Mouse (Mus musculus) embryonic facial prominence, embryonic 15.5 days (tissue): ENCODE data around the gene B3galnt2. TPM values are rescaled to one million over a fixed set of nuclear protein-coding genes. Genes with fewer than 3 reads are reported as not detected.
"Not testable (repeated sequence)": the region's sequence is repeated elsewhere in the genome, so short reads cannot be mapped to it uniquely, and the experiment has no call there.

ENCODE experiments used
- ATAC-seq: fragments of 200-750 bp; cut with Nextera tagmentation; 2 replicates; pipeline ENCODE4 v1.8.0; 2017; ENCODE audit warnings: low read depth, moderate TSS enrichment; ENCODE audit not compliant: insufficient number of reproducible peaks, low FRiP score, low TSS enrichment
- H3K27ac ChIP-seq: fragments of 300-500 bp; sonication (generic); replicated peaks from 2 replicates; pipeline ENCODE4 v1.5.1; 2015; ENCODE audit warnings: mild to moderate bottlenecking, inconsistent platforms
- H3K27me3 ChIP-seq: fragments of 300-500 bp; sonication (generic); 2 replicates; pipeline ENCODE4 v1.6.1; 2015; ENCODE audit warnings: inconsistent platforms
- H3K36me3 ChIP-seq: fragments of 300-500 bp; sonication (generic); 2 replicates; pipeline ENCODE4 v1.6.1; 2015; ENCODE audit warnings: mild to moderate bottlenecking, inconsistent platforms
- H3K4me1 ChIP-seq: fragments of 300-500 bp; sonication (generic); 2 replicates; pipeline ENCODE4 v1.6.1; 2015; ENCODE audit warnings: inconsistent platforms
- H3K4me2 ChIP-seq: fragments of 300-500 bp; sonication (generic); replicated peaks from 2 replicates; pipeline ENCODE4 v1.6.1; 2015; ENCODE audit warnings: mild to moderate bottlenecking, inconsistent platforms
- H3K4me3 ChIP-seq: fragments of 300-500 bp; sonication (generic); replicated peaks from 2 replicates; pipeline ENCODE4 v1.5.1; 2015; ENCODE audit warnings: mild to moderate bottlenecking, inconsistent platforms
- H3K9ac ChIP-seq: fragments of 300-500 bp; sonication (generic); 2 replicates; pipeline ENCODE4 v1.6.1; 2015; ENCODE audit warnings: inconsistent platforms
- H3K9me3 ChIP-seq: fragments of 300-500 bp; sonication (generic); replicated peaks from 2 replicates; pipeline ENCODE4 v1.6.1; 2016; ENCODE audit warnings: inconsistent platforms
- WGBS: fragments of 180-500 bp; shearing (Covaris S2); methylation state at CpG from one replicate; pipeline ENCODE4 v1.1.7; 2015; 5-methylcytosine and 5-hydroxymethylcytosine counted together
- polyA plus RNA-seq: library from polyadenylated mRNA; unstranded; fragments of >200 nt; fragmentation: Nextera tagmentation; extraction: Ambion mirVana; gene quantifications from 2 replicates; pipeline ENCODE4 v1.2.1, GENCODE M21; 2015

B3galnt2 gene
- polyA plus RNA-seq, 1 experiment from 2014 or later, result 36.1 TPM

GRCm38 (mm10) chr13:14006056-14006455, 51.8 kb downstream of the B3galnt2 start:
- no peak overlapping the region for H3K9ac ChIP-seq
- no peak for ATAC-seq
- no peak overlapping the region for H3K4me3 ChIP-seq
- 62% methylated on average over 2 of the region's 2 CpGs for WGBS
- no peaks in the 10 kb centered on the region for H3K4me1 ChIP-seq
- no peak overlapping the region for H3K27ac ChIP-seq
- H3K27me3 ChIP-seq, result no peaks in the 10 kb centered on the region
- H3K36me3 ChIP-seq, result peaks cover 47% of the 10 kb centered on the region
- no peaks in the 10 kb centered on the region for H3K9me3 ChIP-seq
- H3K4me2 ChIP-seq, result no peak overlapping the region

- Histone ChIP-seq H3K9ac (no peak overlapping the region), H3K4me3 (no peak overlapping the region), H3K27me3 (no peaks in the 10 kb centered on the region), H3K9me3 (no peaks in the 10 kb centered on the region), H3K36me3 (peaks cover 43% of the 10 kb centered on the region), H3K4me2 (no peak overlapping the region), H3K4me1 (no peaks in the 10 kb centered on the region), H3K27ac (no peak overlapping the region)
- WGBS, result 96% methylated on average over 4 of the region's 4 CpGs
- no peak for ATAC-seq
Observed at GRCm38 (mm10) chr13:14011454-14011995, 57.3 kb downstream of the B3galnt2 start.

- no peaks in the 10 kb centered on the region for H3K4me1 ChIP-seq
- WGBS, result 92% methylated on average over 2 of the region's 2 CpGs
- H3K36me3 ChIP-seq, result peaks cover 45% of the 10 kb centered on the region
- no peak overlapping the region for H3K9ac ChIP-seq
- no peak overlapping the region for H3K4me2 ChIP-seq
- no peaks in the 10 kb centered on the region for H3K27me3 ChIP-seq
- no peak overlapping the region for H3K27ac ChIP-seq
- H3K4me3 ChIP-seq, result no peak overlapping the region
- no peaks in the 10 kb centered on the region for H3K9me3 ChIP-seq
- no peak for ATAC-seq
Observed at GRCm38 (mm10) chr13:14014001-14014400, 59.7 kb downstream of the B3galnt2 start.

- WGBS, result 85% methylated on average over 4 of the region's 4 CpGs
- H3K4me3 ChIP-seq, result no peak overlapping the region
- no peaks in the 10 kb centered on the region for H3K27me3 ChIP-seq
- H3K9me3 ChIP-seq, result no peaks in the 10 kb centered on the region
- H3K4me2 ChIP-seq, result no peak overlapping the region
- no peaks in the 10 kb centered on the region for H3K4me1 ChIP-seq
- no peak overlapping the region for H3K27ac ChIP-seq
- H3K9ac ChIP-seq, result no peak overlapping the region
- no peak for ATAC-seq
- peaks cover 46% of the 10 kb centered on the region for H3K36me3 ChIP-seq
Observed at GRCm38 (mm10) chr13:14014540-14014939, 60.3 kb downstream of the B3galnt2 start.

DNA sequence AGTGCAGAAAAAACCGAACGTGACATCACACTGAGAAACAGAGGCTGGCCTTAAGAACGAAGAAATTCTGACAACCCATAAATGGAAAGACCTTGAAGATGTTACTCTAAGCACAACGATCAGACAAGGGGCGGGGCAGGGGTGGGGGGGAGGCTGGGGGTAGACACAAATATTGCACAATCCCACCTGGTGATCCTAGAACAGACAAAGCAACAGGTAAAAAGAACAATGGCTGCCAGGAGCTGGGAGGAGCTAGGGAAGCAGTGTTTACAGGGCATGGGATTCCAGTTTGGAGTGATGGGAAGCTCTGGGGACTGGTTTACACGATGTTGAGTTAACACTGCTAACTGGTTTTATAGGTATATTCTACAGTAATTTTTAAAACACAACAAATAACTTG, 61.3 kb downstream of the B3galnt2 start:
- Histone ChIP-seq H3K4me1 (no peaks in the 10 kb centered on the region), H3K9ac (no peak overlapping the region), H3K4me3 (no peak overlapping the region), H3K27me3 (no peaks in the 10 kb centered on the region), H3K36me3 (peaks cover 49% of the 10 kb centered on the region), H3K27ac (no peak overlapping the region), H3K4me2 (no peak overlapping the region), H3K9me3 (no peaks in the 10 kb centered on the region)
- 84% methylated on average over 6 of the region's 6 CpGs for whole genome bisulfite sequencing
- no peak for ATAC-seq

GRCm38 (mm10) chr13:14018283-14018682, 64.0 kb downstream of the B3galnt2 start:
- H3K4me3 ChIP-seq, result no peak overlapping the region
- no peak overlapping the region for H3K4me2 ChIP-seq
- H3K9me3 ChIP-seq, result no peaks in the 10 kb centered on the region
- no peaks in the 10 kb centered on the region for H3K27me3 ChIP-seq
- H3K9ac ChIP-seq, result no peak overlapping the region
- H3K4me1 ChIP-seq, result no peaks in the 10 kb centered on the region
- H3K27ac ChIP-seq, result no peak overlapping the region
- H3K36me3 ChIP-seq, result peaks cover 30% of the 10 kb centered on the region
- ATAC-seq, result no peak

DNA sequence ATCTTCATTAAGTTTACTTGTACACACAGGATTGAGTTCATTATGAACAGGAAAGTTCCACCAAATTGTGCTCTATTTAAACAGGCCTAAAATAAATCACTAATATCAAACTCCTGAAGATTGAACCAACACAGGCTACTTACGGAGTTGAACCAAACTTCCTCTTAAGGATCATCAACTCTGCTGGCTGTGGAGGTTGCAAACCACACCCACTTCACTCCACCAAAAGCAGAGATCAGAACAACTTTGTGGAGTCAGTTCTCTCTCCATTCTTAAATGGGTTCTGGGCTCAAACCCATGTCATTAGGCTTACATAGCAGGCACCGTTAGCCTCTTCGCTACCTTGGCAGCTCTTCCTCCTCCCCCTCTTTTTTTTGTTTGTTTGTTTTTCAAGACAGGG, 64.6 kb downstream of the B3galnt2 start:
- H3K9me3 ChIP-seq, result no peaks in the 10 kb centered on the region
- H3K4me3 ChIP-seq, result no peak overlapping the region
- no peak overlapping the region for H3K4me2 ChIP-seq
- no peaks in the 10 kb centered on the region for H3K27me3 ChIP-seq
- no peak for ATAC-seq
- 93% methylated on average over 3 of the region's 3 CpGs for WGBS
- H3K27ac ChIP-seq, result no peak overlapping the region
- H3K9ac ChIP-seq, result no peak overlapping the region
- peaks cover 27% of the 10 kb centered on the region for H3K36me3 ChIP-seq
- H3K4me1 ChIP-seq, result no peaks in the 10 kb centered on the region

- not testable (repeated sequence) for H3K4me2 ChIP-seq, H3K27me3 ChIP-seq, H3K27ac ChIP-seq, H3K9ac ChIP-seq, H3K4me1 ChIP-seq, H3K4me3 ChIP-seq, H3K9me3 ChIP-seq, ATAC-seq
- H3K36me3 ChIP-seq, result peaks cover 22% of the 10 kb centered on the region
- 70% methylated on average over 10 of the region's 12 CpGs for WGBS
Observed at GRCm38 (mm10) chr13:14021417-14021816, 67.1 kb downstream of the B3galnt2 start.

DNA sequence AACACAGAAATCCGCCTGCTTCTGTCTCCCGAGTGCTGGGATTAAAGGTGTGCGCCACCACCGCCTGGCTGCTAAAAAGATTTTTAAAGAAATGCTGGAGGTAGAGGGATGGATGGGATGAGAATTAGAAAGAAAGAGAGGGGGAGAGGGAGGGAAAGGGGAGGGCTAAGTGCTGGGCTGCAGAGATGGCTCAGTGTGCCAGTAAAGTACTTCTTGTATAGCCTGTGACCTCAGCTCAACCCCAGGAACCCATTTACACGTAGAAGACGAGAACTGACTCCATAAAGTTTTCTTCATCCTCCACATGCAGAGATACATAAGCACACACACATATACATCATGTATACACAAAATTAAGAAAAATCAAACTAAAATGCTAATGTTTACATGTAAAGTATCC, 71.3 kb downstream of the B3galnt2 start:
- H3K36me3 ChIP-seq, result peaks cover 21% of the 10 kb centered on the region; the same call in 1 of the 2 replicates
- H3K27me3 ChIP-seq, result no peaks in the 10 kb centered on the region
- H3K4me3 ChIP-seq, result no peak overlapping the region
- H3K9me3 ChIP-seq, result no peaks in the 10 kb centered on the region
- no peak overlapping the region for H3K27ac ChIP-seq
- WGBS, result 94% methylated on average over 6 of the region's 6 CpGs
- no peak overlapping the region for H3K4me2 ChIP-seq
- H3K9ac ChIP-seq, result no peak overlapping the region
- no peaks in the 10 kb centered on the region for H3K4me1 ChIP-seq
- ATAC-seq, result no peak

GRCm38 (mm10) chr13:14026154-14026820, 72.0 kb downstream of the B3galnt2 start:
- Histone ChIP-seq H3K4me1 (no peaks in the 10 kb centered on the region), H3K4me3 (no peak overlapping the region), H3K9ac (no peak overlapping the region), H3K9me3 (no peaks in the 10 kb centered on the region), H3K27me3 (no peaks in the 10 kb centered on the region), H3K36me3 (peaks cover 21% of the 10 kb centered on the region; the same call in 1 of the 2 replicates), H3K4me2 (no peak overlapping the region), H3K27ac (no peak overlapping the region)
- WGBS, result 92% methylated on average over 6 of the region's 6 CpGs
- ATAC-seq, result no peak

GRCm38 (mm10) chr13:14033309-14034072, 79.2 kb downstream of the B3galnt2 start:
- Histone ChIP-seq H3K27ac (no peak overlapping the region), H3K4me2 (no peak overlapping the region), H3K4me1 (peaks cover 2% of the 10 kb centered on the region; the same call in 1 of the 2 replicates), H3K9me3 (no peaks in the 10 kb centered on the region), H3K27me3 (no peaks in the 10 kb centered on the region), H3K4me3 (no peak overlapping the region), H3K36me3 (peaks cover 6% of the 10 kb centered on the region; the same call in 1 of the 2 replicates), H3K9ac (no peak overlapping the region)
- no peak for ATAC-seq
- WGBS, result 85% methylated on average over 5 of the region's 5 CpGs
